Mouse (Mus musculus): ENCODE data around the gene Cep104.

DNA sequence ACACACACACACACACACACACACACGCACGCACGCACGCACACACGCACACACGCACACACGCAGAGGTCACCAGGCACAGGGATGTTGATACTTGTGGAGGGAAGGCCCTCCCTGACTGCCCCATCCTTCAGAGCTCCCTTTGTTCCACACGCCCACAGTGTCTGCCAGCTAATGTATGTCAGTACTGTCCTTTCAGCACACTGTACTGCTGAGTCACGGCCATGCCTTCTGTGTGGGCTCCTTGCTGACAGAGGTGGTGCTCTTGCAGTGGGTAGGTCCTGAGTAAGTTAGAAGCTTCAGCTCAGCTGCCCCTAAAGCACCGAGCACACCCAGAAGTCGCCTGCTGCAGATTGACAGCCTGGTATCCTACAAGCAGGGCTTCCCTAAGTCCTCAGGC is 5.5 kb downstream of the Cep104 start:
- no peak for TF ChIP-seq CTCF (IDR thresholded peaks at IDR 0.05; ENCODE audit: low read depth, low read length)
- no peak for TF ChIP-seq POLR2A (IDR thresholded peaks at IDR 0.05; ENCODE audit: extremely low read depth, insufficient read depth, low read length)

Measured in liver, adult 2 months (tissue).